Mouse (Mus musculus): Measurements from ENCODE around the gene Prokr2.

GRCm38 (mm10) chr2:132375135-132375534, 10.1 kb downstream of the Prokr2 start:
- no peak for TF ChIP-seq CTCF (IDR thresholded peaks at IDR 0.05; ENCODE audit: extremely low read depth, insufficient read depth, low read length)
- TF ChIP-seq POLR2A (IDR thresholded peaks at IDR 0.05; ENCODE audit: extremely low read depth, insufficient read depth, low read length), result no peak
